Mouse (Mus musculus): ENCODE data around the gene Spem2. TPM values are rescaled to one million over a fixed set of nuclear protein-coding genes. Genes with fewer than 3 reads are reported as not detected.

The Spem2 gene
- polyA plus RNA-seq, 1 experiment from 2014 or later: not detected

- peak within 1 kb of the TSS; percentile 85 for H3K9ac ChIP-seq (ENCODE audit: low read length)
- peak; percentile 59 for ATAC-seq (replicated peaks; ENCODE audit: extremely low read depth, insufficient read depth, low FRiP score)
- no peaks in the 10 kb centered on the region for H3K9me3 ChIP-seq (replicated peaks; ENCODE audit: control insufficient read depth, low read length)
- peaks cover 28% of the 10 kb centered on the region for H3K27me3 ChIP-seq (ENCODE audit: control insufficient read depth, insufficient read depth, low read length)
- H3K4me2 ChIP-seq (ENCODE audit: low read depth, low read length): peak within 1 kb of the TSS; percentile 73
- peak within 1 kb of the TSS; percentile 87 for H3K27ac ChIP-seq (ENCODE audit: low read length)
- H3K36me3 ChIP-seq (ENCODE audit: control insufficient read depth, insufficient read depth): no peaks in the 10 kb centered on the region
- WGBS: under 1% methylated on average over 32 of the region's 32 CpGs
- peak within 1 kb of the TSS; percentile 74 for H3K4me3 ChIP-seq (ENCODE audit: low read length)
- H3K4me1 ChIP-seq (ENCODE audit: control insufficient read depth, insufficient read depth, low read length): peaks cover 24% of the 10 kb centered on the region
Measured at GRCm38 (mm10) chr11:69837604-69837951, 19.3 kb upstream of the Spem2 start, which contains the start of gene Nlgn2. Gene Nlgn2, minus strand, starts transcription at chr11:69837784.

- Histone ChIP-seq H3K4me2 (ENCODE audit: low read depth, low read length) (peak overlapping the region; percentile 73), H3K27ac (ENCODE audit: low read length) (peak overlapping the region; percentile 47), H3K9me3 (replicated peaks; ENCODE audit: control insufficient read depth, low read length) (no peaks in the 10 kb centered on the region), H3K4me3 (ENCODE audit: low read length) (peak overlapping the region; percentile 74), H3K4me1 (ENCODE audit: control insufficient read depth, insufficient read depth, low read length) (peaks cover 24% of the 10 kb centered on the region), H3K9ac (ENCODE audit: low read length) (peak overlapping the region; percentile 79), H3K36me3 (ENCODE audit: control insufficient read depth, insufficient read depth) (no peaks in the 10 kb centered on the region), H3K27me3 (ENCODE audit: control insufficient read depth, insufficient read depth, low read length) (peaks cover 28% of the 10 kb centered on the region)
- ATAC-seq (replicated peaks; ENCODE audit: extremely low read depth, insufficient read depth, low FRiP score): no peak
- WGBS: 2% methylated on average over 52 of the region's 52 CpGs
Measured at GRCm38 (mm10) chr11:69836703-69837576, 18.7 kb upstream of the Spem2 start.

- peaks cover 24% of the 10 kb centered on the region for H3K4me1 ChIP-seq (ENCODE audit: control insufficient read depth, insufficient read depth, low read length)
- 10% methylated on average over 4 of the region's 4 CpGs for WGBS
- peak overlapping the region; percentile 73; the same call in 1 of the 2 replicates for H3K4me2 ChIP-seq (ENCODE audit: low read depth, low read length)
- no peaks in the 10 kb centered on the region for H3K36me3 ChIP-seq (ENCODE audit: control insufficient read depth, insufficient read depth)
- H3K9ac ChIP-seq (ENCODE audit: low read length): no peak overlapping the region
- H3K9me3 ChIP-seq (replicated peaks; ENCODE audit: control insufficient read depth, low read length): no peaks in the 10 kb centered on the region
- no peak overlapping the region for H3K27ac ChIP-seq (ENCODE audit: low read length)
- peaks cover 28% of the 10 kb centered on the region for H3K27me3 ChIP-seq (ENCODE audit: control insufficient read depth, insufficient read depth, low read length)
- no peak overlapping the region for H3K4me3 ChIP-seq (ENCODE audit: low read length)
- no peak for ATAC-seq (replicated peaks; ENCODE audit: extremely low read depth, insufficient read depth, low FRiP score)
Measured at GRCm38 (mm10) chr11:69835966-69836335, 17.7 kb upstream of the Spem2 start.

GRCm38 (mm10) chr11:69835326-69835965 lies 17.2 kb upstream of the Spem2 start:
- 28% methylated on average over 9 of the region's 9 CpGs for WGBS
- ATAC-seq (replicated peaks; ENCODE audit: extremely low read depth, insufficient read depth, low FRiP score): no peak
- H3K4me1 ChIP-seq (ENCODE audit: control insufficient read depth, insufficient read depth, low read length): peaks cover 24% of the 10 kb centered on the region
- no peak overlapping the region for H3K4me3 ChIP-seq (ENCODE audit: low read length)
- H3K9me3 ChIP-seq (replicated peaks; ENCODE audit: control insufficient read depth, low read length): no peaks in the 10 kb centered on the region
- no peak overlapping the region for H3K9ac ChIP-seq (ENCODE audit: low read length)
- peaks cover 28% of the 10 kb centered on the region for H3K27me3 ChIP-seq (ENCODE audit: control insufficient read depth, insufficient read depth, low read length)
- H3K4me2 ChIP-seq (ENCODE audit: low read depth, low read length): peak overlapping the region; percentile 14; the same call in 1 of the 2 replicates
- H3K36me3 ChIP-seq (ENCODE audit: control insufficient read depth, insufficient read depth): no peaks in the 10 kb centered on the region
- no peak overlapping the region for H3K27ac ChIP-seq (ENCODE audit: low read length)

- H3K27ac ChIP-seq (ENCODE audit: low read length): no peak overlapping the region
Measured at GRCm38 (mm10) chr11:69834001-69834549, 15.8 kb upstream of the Spem2 start.

GRCm38 (mm10) chr11:69833554-69833953 lies 15.3 kb upstream of the Spem2 start:
- H3K9me3 ChIP-seq (replicated peaks; ENCODE audit: control insufficient read depth, low read length): no peaks in the 10 kb centered on the region
- no peak overlapping the region for H3K27ac ChIP-seq (ENCODE audit: low read length)
- peaks cover 28% of the 10 kb centered on the region for H3K27me3 ChIP-seq (ENCODE audit: control insufficient read depth, insufficient read depth, low read length)
- H3K4me2 ChIP-seq (ENCODE audit: low read depth, low read length): peak overlapping the region; percentile 80
- H3K4me1 ChIP-seq (ENCODE audit: control insufficient read depth, insufficient read depth, low read length): peaks cover 18% of the 10 kb centered on the region
- no peak for ATAC-seq (replicated peaks; ENCODE audit: extremely low read depth, insufficient read depth, low FRiP score)
- 36% methylated on average over 8 of the region's 8 CpGs for WGBS
- peak overlapping the region; percentile 50 for H3K4me3 ChIP-seq (ENCODE audit: low read length)
- H3K9ac ChIP-seq (ENCODE audit: low read length): peak overlapping the region; percentile 73
- H3K36me3 ChIP-seq (ENCODE audit: control insufficient read depth, insufficient read depth): no peaks in the 10 kb centered on the region

More at GRCm38 (mm10) chr11:69834001-69834549, 15.8 kb upstream of the Spem2 start:
- Histone ChIP-seq H3K36me3 (ENCODE audit: control insufficient read depth, insufficient read depth) (no peaks in the 10 kb centered on the region), H3K27me3 (ENCODE audit: control insufficient read depth, insufficient read depth, low read length) (peaks cover 28% of the 10 kb centered on the region), H3K9me3 (replicated peaks; ENCODE audit: control insufficient read depth, low read length) (no peaks in the 10 kb centered on the region), H3K9ac (ENCODE audit: low read length) (peak overlapping the region; percentile 73), H3K4me2 (ENCODE audit: low read depth, low read length) (peak overlapping the region; percentile 80), H3K4me1 (ENCODE audit: control insufficient read depth, insufficient read depth, low read length) (peaks cover 21% of the 10 kb centered on the region), H3K4me3 (ENCODE audit: low read length) (peak overlapping the region; percentile 50)
- 8% methylated on average over 30 of the region's 48 CpGs for WGBS
- no peak for ATAC-seq (replicated peaks; ENCODE audit: extremely low read depth, insufficient read depth, low FRiP score)

- H3K27me3 ChIP-seq (ENCODE audit: control insufficient read depth, insufficient read depth, low read length): peaks cover 4% of the 10 kb centered on the region; the same call in 1 of the 2 replicates
- WGBS: 77% methylated on average over 5 of the region's 5 CpGs
- ATAC-seq (replicated peaks; ENCODE audit: extremely low read depth, insufficient read depth, low FRiP score): no peak
Measured at GRCm38 (mm10) chr11:69828832-69829231, 10.6 kb upstream of the Spem2 start.

GRCm38 (mm10) chr11:69823456-69823855 lies 5.2 kb upstream of the Spem2 start:
- Histone ChIP-seq H3K4me1 (ENCODE audit: control insufficient read depth, insufficient read depth, low read length) (no peaks in the 10 kb centered on the region), H3K9ac (ENCODE audit: low read length) (no peak overlapping the region), H3K36me3 (ENCODE audit: control insufficient read depth, insufficient read depth) (0 out of 2 replicates have a peak, but pooled peaks cover 3% of the 10 kb centered on the region), H3K4me3 (ENCODE audit: low read length) (no peak overlapping the region), H3K27ac (ENCODE audit: low read length) (no peak overlapping the region), H3K9me3 (replicated peaks; ENCODE audit: control insufficient read depth, low read length) (no peaks in the 10 kb centered on the region), H3K27me3 (ENCODE audit: control insufficient read depth, insufficient read depth, low read length) (no peaks in the 10 kb centered on the region), H3K4me2 (ENCODE audit: low read depth, low read length) (no peak overlapping the region)
- no peak for ATAC-seq (replicated peaks; ENCODE audit: extremely low read depth, insufficient read depth, low FRiP score)
- WGBS: 77% methylated on average over 2 of the region's 2 CpGs

More at GRCm38 (mm10) chr11:69828832-69829231, 10.6 kb upstream of the Spem2 start:
- no peak overlapping the region for H3K4me3 ChIP-seq (ENCODE audit: low read length)
- H3K9ac ChIP-seq (ENCODE audit: low read length): no peak overlapping the region
- H3K9me3 ChIP-seq (replicated peaks; ENCODE audit: control insufficient read depth, low read length): no peaks in the 10 kb centered on the region
- no peak overlapping the region for H3K27ac ChIP-seq (ENCODE audit: low read length)
- H3K4me1 ChIP-seq (ENCODE audit: control insufficient read depth, insufficient read depth, low read length): peaks cover 3% of the 10 kb centered on the region
- no peak overlapping the region for H3K4me2 ChIP-seq (ENCODE audit: low read depth, low read length)
- H3K36me3 ChIP-seq (ENCODE audit: control insufficient read depth, insufficient read depth): 0 out of 2 replicates have a peak, but pooled peaks cover 3% of the 10 kb centered on the region

Data from heart, embryonic 16.5 days (tissue).